8 mouse cellular contexts compared by ENCODE assay signal in the genomic region with DNA sequence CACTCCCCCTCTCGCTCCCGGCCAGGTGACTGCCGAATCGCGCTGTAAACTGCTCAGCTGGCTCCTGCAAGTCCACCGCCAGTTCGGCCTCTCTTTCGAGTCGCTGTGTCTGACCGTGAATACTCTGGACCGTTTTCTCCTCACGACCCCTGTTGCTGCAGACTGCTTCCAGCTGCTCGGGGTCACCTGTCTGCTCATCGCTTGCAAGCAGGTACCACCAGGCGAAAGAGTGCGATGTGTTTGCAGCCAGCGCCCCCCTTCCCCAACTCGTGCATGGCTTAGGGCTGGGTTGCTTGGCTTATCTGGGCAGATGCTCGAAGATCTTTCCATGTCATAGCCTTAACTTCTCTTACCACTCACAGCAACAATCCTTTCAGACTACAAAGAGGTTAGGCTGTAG. TPM values are rescaled to one million over a fixed set of nuclear protein-coding genes. Genes with fewer than 3 reads are reported as not detected.
DNase-seq lines count a peak whose midpoint lies in the region; ATAC-seq and TF ChIP-seq lines count a peak whose summit lies in the region.

No protein-coding gene starts in this region.

- H3K4me3 ChIP-seq in kidney, embryonic 16.5 days (ENCODE audit: low read length), result peak overlapping the region; percentile 63
- H3K4me3 ChIP-seq in embryonic facial prominence, embryonic 10.5 days, result peak overlapping the region; percentile 64
- peak overlapping the region; percentile 59 for H3K4me3 ChIP-seq in hindbrain, embryonic 16.5 days (ENCODE audit: low read length)
- H3K4me3 ChIP-seq in myocyte, result peak overlapping the region; percentile 24

- H3K4me1 ChIP-seq in kidney, embryonic 16.5 days (ENCODE audit: insufficient read depth, low read length), result peaks cover 45% of the 10 kb centered on the region
- H3K4me1 ChIP-seq in embryonic facial prominence, embryonic 10.5 days, result peaks cover 52% of the 10 kb centered on the region
- peaks cover 33% of the 10 kb centered on the region for H3K4me1 ChIP-seq in hindbrain, embryonic 16.5 days (ENCODE audit: control insufficient read depth, insufficient read depth, low read depth, low read length)

- H3K36me3 ChIP-seq in kidney, embryonic 16.5 days (ENCODE audit: insufficient read depth, low read length), result no peaks in the 10 kb centered on the region
- H3K36me3 ChIP-seq in embryonic facial prominence, embryonic 10.5 days (replicated peaks), result no peaks in the 10 kb centered on the region
- H3K36me3 ChIP-seq in hindbrain, embryonic 16.5 days (ENCODE audit: control insufficient read depth, insufficient read depth, low read length), result no peaks in the 10 kb centered on the region
- H3K36me3 ChIP-seq in myocyte (ENCODE audit: control insufficient read depth, insufficient read depth), result no peaks in the 10 kb centered on the region

- TF ChIP-seq POLR2A in myocyte (IDR thresholded peaks at IDR 0.05; ENCODE audit: insufficient read length, low read depth), result no peak

- intact Hi-C loops in left cerebral cortex, postnatal 14 days (cut with DNase I), result loop anchor here (5.0 kb wide), 1 partner anchor 43 kb away; no protein-coding TSS in a partner anchor

- no peak overlapping the region for H3K9ac ChIP-seq in kidney, embryonic 16.5 days (replicated peaks; ENCODE audit: low read length)
- 0 out of 2 replicates have a peak overlapping the region, but pooled peaks have one; percentile 33 for H3K9ac ChIP-seq in hindbrain, embryonic 16.5 days (ENCODE audit: low read depth, low read length)

- no peak for DNase-seq in kidney, adult 9 months
- peak; percentile 56 for DNase-seq in embryonic facial prominence, embryonic 10.5 days (ENCODE audit: low spot score)
- DNase-seq in frontal cortex, postnatal 10 days (ENCODE audit: low spot score in 2 of 2), result no peak
- DNase-seq in left cerebral cortex, adult 18-20 months (ENCODE audit: low spot score in 2 of 2), result no peak
- DNase-seq in left cerebral cortex, postnatal 14 days (ENCODE audit: low spot score in 2 of 2), result no peak

- no peaks in the 10 kb centered on the region for H3K79me2 ChIP-seq in myocyte (ENCODE audit: control insufficient read depth, insufficient read depth)

- H3K27ac ChIP-seq in kidney, embryonic 16.5 days (ENCODE audit: low read length), result no peak overlapping the region
- H3K27ac ChIP-seq in embryonic facial prominence, embryonic 10.5 days (replicated peaks), result no peak overlapping the region
- no peak overlapping the region for H3K27ac ChIP-seq in hindbrain, embryonic 16.5 days (ENCODE audit: low read depth, low read length)

- no peak overlapping the region for H3ac ChIP-seq in myocyte (ENCODE audit: control insufficient read depth, insufficient read length)

- 1% methylated on average over 19 of the region's 19 CpGs for WGBS in kidney, embryonic 16.5 days
- WGBS in embryonic facial prominence, embryonic 10.5 days, result 2% methylated on average over 19 of the region's 19 CpGs
- WGBS in hindbrain, embryonic 16.5 days, result 1% methylated on average over 19 of the region's 19 CpGs

- no peak for ATAC-seq in kidney, embryonic 16.5 days (ENCODE audit: low FRiP score, low TSS enrichment)
- ATAC-seq in hindbrain, embryonic 16.5 days, result no peak

- H3K27me3 ChIP-seq in kidney, embryonic 16.5 days (ENCODE audit: insufficient read depth, low read length), result peaks cover 80% of the 10 kb centered on the region
- peaks cover 96% of the 10 kb centered on the region for H3K27me3 ChIP-seq in embryonic facial prominence, embryonic 10.5 days (replicated peaks; ENCODE audit: low read depth, poor library complexity, severe bottlenecking)
- peaks cover 51% of the 10 kb centered on the region for H3K27me3 ChIP-seq in hindbrain, embryonic 16.5 days (replicated peaks; ENCODE audit: control insufficient read depth, insufficient read depth, low read length)
- peaks cover 13% of the 10 kb centered on the region for H3K27me3 ChIP-seq in myocyte (ENCODE audit: control insufficient read depth, insufficient read depth, insufficient read length)

- H3K9me3 ChIP-seq in kidney, embryonic 16.5 days (ENCODE audit: low read length), result no peaks in the 10 kb centered on the region
- H3K9me3 ChIP-seq in embryonic facial prominence, embryonic 10.5 days, result no peaks in the 10 kb centered on the region
- no peaks in the 10 kb centered on the region for H3K9me3 ChIP-seq in hindbrain, embryonic 16.5 days (ENCODE audit: control insufficient read depth, low read length)

- peak overlapping the region; percentile 99 for H3K4me2 ChIP-seq in kidney, embryonic 16.5 days (replicated peaks; ENCODE audit: low read depth, low read length)
- H3K4me2 ChIP-seq in hindbrain, embryonic 16.5 days (ENCODE audit: low read length), result peak overlapping the region; percentile 90
- peak overlapping the region; percentile 90 for H3K4me2 ChIP-seq in myocyte (ENCODE audit: low read depth)

TF ChIP-seq in myocyte, 11 proteins besides CTCF, POLR2A, EP300 and RAD21:
- TF ChIP-seq MAX (IDR thresholded peaks at IDR 0.05; ENCODE audit: low read depth) (no peak), TCF3 (IDR thresholded peaks at IDR 0.05; ENCODE audit: insufficient read length, low read depth) (no peak), E2F4 (IDR thresholded peaks at IDR 0.05; ENCODE audit: insufficient read depth) (no peak), USF1 (IDR thresholded peaks at IDR 0.05; ENCODE audit: low read depth) (no peak), CEBPB (IDR thresholded peaks at IDR 0.05; ENCODE audit: insufficient read depth, poor library complexity, severe bottlenecking) (no peak), MYOG (IDR thresholded peaks at IDR 0.05; ENCODE audit: control insufficient read depth in 1 of 3, insufficient read depth in 1 of 3, insufficient read length in 2 of 3, low read depth in 2 of 3) (no peak), TCF12 (IDR thresholded peaks at IDR 0.05; ENCODE audit: insufficient read depth, poor library complexity, severe bottlenecking) (no peak), POLR2AphosphoS2 (IDR thresholded peaks at IDR 0.05; ENCODE audit: insufficient read length, low read depth) (no peak), SRF (IDR thresholded peaks at IDR 0.05; ENCODE audit: control insufficient read depth, insufficient read length, low read depth) (no peak), MYOD1 (IDR thresholded peaks at IDR 0.05; ENCODE audit: control insufficient read depth in 1 of 3, insufficient read length in 2 of 3, low read depth in 2 of 3) (no peak), REST (IDR thresholded peaks at IDR 0.05; ENCODE audit: insufficient read depth, insufficient read length) (no peak)

RNA-seq across cellular contexts. Expression of a gene that starts 1.3 kb away (rescaled TPM):
- 0.51 and 0.57 TPM in 2 replicates for polyA plus RNA-seq in kidney, embryonic 16.5 days (2015; fragmentation: Nextera tagmentation; extraction: Ambion mirVana)
- polyA plus RNA-seq in embryonic facial prominence, embryonic 10.5 days (2016; fragmentation: Nextera tagmentation; extraction: Ambion mirVana), result 0.24 and 0.57 TPM in 2 replicates
- polyA plus RNA-seq in hindbrain, embryonic 16.5 days (2015; fragmentation: Nextera tagmentation; extraction: Ambion mirVana), result 0.98 and 1.2 TPM in 2 replicates
- polyA plus RNA-seq in myocyte (2012; fragmentation: generic; extraction: Trizol), result 1.4 TPM
- 1 to 10 TPM; 1.4 to 1.9 TPM for total RNA-seq in left cerebral cortex, adult 18-20 months (2021)
- 1 to 10 TPM; 1.1 to 2.1 TPM for total RNA-seq in left cerebral cortex, postnatal 14 days (2021)

RNA-seq across cellular contexts. Expression of a gene that starts 4.8 kb away (rescaled TPM):
- 0.34 TPM in 1 of 2 replicates, not detected in the other for polyA plus RNA-seq in kidney, embryonic 16.5 days (2015; fragmentation: Nextera tagmentation; extraction: Ambion mirVana)
- polyA plus RNA-seq in embryonic facial prominence, embryonic 10.5 days (2016; fragmentation: Nextera tagmentation; extraction: Ambion mirVana), result 0.06 and 0.50 TPM in 2 replicates
- polyA plus RNA-seq in hindbrain, embryonic 16.5 days (2015; fragmentation: Nextera tagmentation; extraction: Ambion mirVana), result 0.55 and 0.62 TPM in 2 replicates
- not detected for polyA plus RNA-seq in myocyte (2012; fragmentation: generic; extraction: Trizol)
- under 1 TPM; 0.30 to 0.45 TPM for total RNA-seq in left cerebral cortex, adult 18-20 months (2021)
- under 1 TPM; 0.20 to 0.36 TPM for total RNA-seq in left cerebral cortex, postnatal 14 days (2021)

RNA-seq across cellular contexts. Expression of a gene that starts 46.0 kb away (rescaled TPM):
- polyA plus RNA-seq in kidney, embryonic 16.5 days (2015; fragmentation: Nextera tagmentation; extraction: Ambion mirVana), result not detected in 2 replicates
- 0.19 and 0.83 TPM in 2 replicates for polyA plus RNA-seq in embryonic facial prominence, embryonic 10.5 days (2016; fragmentation: Nextera tagmentation; extraction: Ambion mirVana)
- 0.56 and 0.86 TPM in 2 replicates for polyA plus RNA-seq in hindbrain, embryonic 16.5 days (2015; fragmentation: Nextera tagmentation; extraction: Ambion mirVana)
- polyA plus RNA-seq in myocyte (2012; fragmentation: generic; extraction: Trizol), result not detected
- not detected for total RNA-seq in left cerebral cortex, adult 18-20 months (2021)
- not detected for total RNA-seq in left cerebral cortex, postnatal 14 days (2021)

RNA-seq across cellular contexts. Expression of a gene that starts 57.3 kb away (rescaled TPM):
- 146 and 150 TPM in 2 replicates for polyA plus RNA-seq in kidney, embryonic 16.5 days (2015; fragmentation: Nextera tagmentation; extraction: Ambion mirVana)
- 90.2 and 98.3 TPM in 2 replicates for polyA plus RNA-seq in embryonic facial prominence, embryonic 10.5 days (2016; fragmentation: Nextera tagmentation; extraction: Ambion mirVana)
- polyA plus RNA-seq in hindbrain, embryonic 16.5 days (2015; fragmentation: Nextera tagmentation; extraction: Ambion mirVana), result 60.3 and 64.8 TPM in 2 replicates
- polyA plus RNA-seq in myocyte (2012; fragmentation: generic; extraction: Trizol), result 68.8 TPM
- 1 to 10 TPM; 5.2 to 6.0 TPM for total RNA-seq in left cerebral cortex, adult 18-20 months (2021)
- 10 to 100 TPM; 12.5 to 14.1 TPM for total RNA-seq in left cerebral cortex, postnatal 14 days (2021)
